In genomic region chr6:72389471-72389940, GRCm38 (mm10) we compare ENCODE assay signal across 8 mouse cellular contexts. TPM values are rescaled to one million over a fixed set of nuclear protein-coding genes. Genes with fewer than 3 reads are reported as not detected.
DNase-seq lines count a peak whose midpoint lies in the region; ATAC-seq and TF ChIP-seq lines count a peak whose summit lies in the region.

No protein-coding gene starts in this region.

- TF ChIP-seq CTCF in liver, embryonic 14.5 days (IDR thresholded peaks at IDR 0.05; ENCODE audit: low read depth): peak; percentile 16

- 7% methylated on average over 13 of the region's 13 CpGs for WGBS in heart, embryonic 14.5 days
- 2% methylated on average over 13 of the region's 13 CpGs for WGBS in liver, embryonic 14.5 days (ENCODE audit: insufficient replicate concordance)

- peaks cover 13 to 14% of the 10 kb centered on the region in 2 experiments; a peak in 3 of 4 replicates for H3K4me1 ChIP-seq in heart, embryonic 14.5 days (ENCODE audit: control insufficient read depth in 2 of 2, insufficient read depth in 2 of 2, low read length in 2 of 2)
- peaks cover 42 to 54% of the 10 kb centered on the region in 2 experiments for H3K4me1 ChIP-seq in liver, embryonic 14.5 days (replicated peaks; ENCODE audit: control insufficient read depth in 2 of 2, insufficient read depth in 2 of 2, low read length in 1 of 2)

- H3K4me3 ChIP-seq in heart, embryonic 14.5 days (ENCODE audit: control insufficient read depth in 1 of 2, insufficient read depth in 1 of 2, low read depth in 1 of 2, low read length in 2 of 2): peak overlapping the region; percentile 49 to 59
- peak overlapping the region; percentile 91 to 97 for H3K4me3 ChIP-seq in liver, embryonic 14.5 days (ENCODE audit: insufficient read depth in 1 of 2, low read depth in 2 of 2, low read length in 2 of 2)

- TF ChIP-seq EP300 in liver, embryonic 14.5 days (IDR thresholded peaks at IDR 0.05; ENCODE audit: low read depth): peak; percentile 94

- H3K9me3 ChIP-seq in heart, embryonic 14.5 days (ENCODE audit: control insufficient read depth, low read length): no peaks in the 10 kb centered on the region
- no peaks in the 10 kb centered on the region for H3K9me3 ChIP-seq in liver, embryonic 14.5 days (ENCODE audit: control insufficient read depth, low read length)

- H3K9ac ChIP-seq in heart, embryonic 14.5 days (ENCODE audit: low read length): peak overlapping the region; percentile 85
- peak overlapping the region; percentile 99 for H3K9ac ChIP-seq in liver, embryonic 14.5 days (replicated peaks)

- peaks cover 33% of the 10 kb centered on the region for H3K36me3 ChIP-seq in heart, embryonic 14.5 days (ENCODE audit: control insufficient read depth, insufficient read depth, low read length)
- H3K36me3 ChIP-seq in liver, embryonic 14.5 days (replicated peaks; ENCODE audit: control insufficient read depth, insufficient read depth, low read depth): peaks cover 33% of the 10 kb centered on the region

- intact Hi-C loops in heart, postnatal 10 days (cut with DNase I): no loop called here

- peak overlapping the region; percentile 74 for H3K4me2 ChIP-seq in heart, embryonic 14.5 days (ENCODE audit: low read length)
- H3K4me2 ChIP-seq in liver, embryonic 14.5 days (ENCODE audit: low read depth): peak overlapping the region; percentile 79

- H3K27ac ChIP-seq in heart, embryonic 14.5 days (replicated peaks in 1 of 2; ENCODE audit: control insufficient read depth in 1 of 2, insufficient read depth in 1 of 2, low read depth in 2 of 2, low read length in 2 of 2): peak overlapping the region; percentile 89 to 97
- peak overlapping the region; percentile 99 for H3K27ac ChIP-seq in liver, embryonic 14.5 days

- peak; percentile 19 for ATAC-seq in heart, embryonic 14.5 days (ENCODE audit: insufficient number of reproducible peaks, insufficient read depth, low FRiP score, low read depth)
- peak; percentile 88 to 91 for ATAC-seq in hematopoietic stem cell, adult 5-6 weeks (replicated peaks in 1 of 2; ENCODE audit: insufficient read depth in 1 of 2, low FRiP score in 2 of 2, low TSS enrichment in 1 of 2, low read depth in 1 of 2, poor library complexity in 2 of 2, severe bottlenecking in 2 of 2)
- ATAC-seq in liver, embryonic 14.5 days (ENCODE audit: insufficient read depth): peak; percentile 90

- H3K27me3 ChIP-seq in heart, embryonic 14.5 days (ENCODE audit: control insufficient read depth, insufficient read depth, low read length): no peaks in the 10 kb centered on the region
- H3K27me3 ChIP-seq in liver, embryonic 14.5 days (ENCODE audit: control insufficient read depth, insufficient read depth, low read length): no peaks in the 10 kb centered on the region

- no peak for DNase-seq in heart, postnatal 10 days
- DNase-seq in A20 (ENCODE audit: low read depth, low spot score): peak; percentile 66
- peak; percentile 35 for DNase-seq in ZHBTc4 (ENCODE audit: low read depth, low spot score)
- DNase-seq in liver, embryonic 14.5 days (ENCODE audit: low read depth in 3 of 3, low spot score in 3 of 3): peak; percentile 88 to 90 (median 89)
- peak; percentile 76 to 82 for DNase-seq in spleen, postnatal 36 days (ENCODE audit: low spot score in 2 of 2)
- no peak for DNase-seq in thymus, postnatal 10 days (ENCODE audit: low spot score in 2 of 2)

RNA-seq across cellular contexts. Expression of gene Vamp8, which starts 1.0 kb away (rescaled TPM):
- 154 and 157 TPM in 2 replicates for polyA plus RNA-seq in heart, embryonic 14.5 days (2014; fragmentation: Nextera tagmentation; extraction: Ambion mirVana)
- 100 to 1,000 TPM in 1 of 2 experiments, 10 to 100 TPM in 1; 95.9 to 102 TPM for total RNA-seq in heart, postnatal 10 days (2021)
- 270 and 419 TPM in 2 replicates for total RNA-seq in hematopoietic stem cell, adult 5-6 weeks (2017)
- polyA plus RNA-seq in liver, embryonic 14.5 days (2012; rRNA removed): 129 and 188 TPM in 2 replicates
- 266 and 276 TPM in 2 replicates for polyA plus RNA-seq in liver, embryonic 14.5 days (2014; fragmentation: Nextera tagmentation; extraction: Ambion mirVana)

RNA-seq across cellular contexts. Expression of gene Vamp5, which starts 9.2 kb away (rescaled TPM):
- polyA plus RNA-seq in heart, embryonic 14.5 days (2014; fragmentation: Nextera tagmentation; extraction: Ambion mirVana): 58.1 and 61.9 TPM in 2 replicates
- 10 to 100 TPM; 46.5 to 57.8 TPM for total RNA-seq in heart, postnatal 10 days (2021)
- 57.2 and 59.8 TPM in 2 replicates for total RNA-seq in hematopoietic stem cell, adult 5-6 weeks (2017)
- polyA plus RNA-seq in liver, embryonic 14.5 days (2012; rRNA removed): 72.5 and 80.0 TPM in 2 replicates
- 81.0 and 94.5 TPM in 2 replicates for polyA plus RNA-seq in liver, embryonic 14.5 days (2014; fragmentation: Nextera tagmentation; extraction: Ambion mirVana)

RNA-seq across cellular contexts. Expression of gene Rnf181, which starts 22.8 kb away (rescaled TPM):
- 88.3 and 89.0 TPM in 2 replicates for polyA plus RNA-seq in heart, embryonic 14.5 days (2014; fragmentation: Nextera tagmentation; extraction: Ambion mirVana)
- total RNA-seq in heart, postnatal 10 days (2021): 10 to 100 TPM; 45.6 to 51.5 TPM
- 55.9 and 56.8 TPM in 2 replicates for total RNA-seq in hematopoietic stem cell, adult 5-6 weeks (2017)
- polyA plus RNA-seq in liver, embryonic 14.5 days (2012; rRNA removed): 40.3 and 42.8 TPM in 2 replicates
- polyA plus RNA-seq in liver, embryonic 14.5 days (2014; fragmentation: Nextera tagmentation; extraction: Ambion mirVana): 68.0 and 75.4 TPM in 2 replicates

RNA-seq across cellular contexts. Expression of gene Ggcx, which starts 24.6 kb away (rescaled TPM):
- polyA plus RNA-seq in heart, embryonic 14.5 days (2014; fragmentation: Nextera tagmentation; extraction: Ambion mirVana): 24.1 and 26.3 TPM in 2 replicates
- 10 to 100 TPM; 24.5 to 27.7 TPM for total RNA-seq in heart, postnatal 10 days (2021)
- 9.4 and 9.8 TPM in 2 replicates for total RNA-seq in hematopoietic stem cell, adult 5-6 weeks (2017)
- 10.9 and 11.3 TPM in 2 replicates for polyA plus RNA-seq in liver, embryonic 14.5 days (2012; rRNA removed)
- polyA plus RNA-seq in liver, embryonic 14.5 days (2014; fragmentation: Nextera tagmentation; extraction: Ambion mirVana): 5.7 and 6.5 TPM in 2 replicates

RNA-seq across cellular contexts. Expression of gene Tmem150a, which starts 34.3 kb away (rescaled TPM):
- 14.4 and 16.4 TPM in 2 replicates for polyA plus RNA-seq in heart, embryonic 14.5 days (2014; fragmentation: Nextera tagmentation; extraction: Ambion mirVana)
- 10 to 100 TPM; 13.6 to 17.1 TPM for total RNA-seq in heart, postnatal 10 days (2021)
- total RNA-seq in hematopoietic stem cell, adult 5-6 weeks (2017): 1.1 and 1.2 TPM in 2 replicates
- 39.0 and 58.3 TPM in 2 replicates for polyA plus RNA-seq in liver, embryonic 14.5 days (2012; rRNA removed)
- polyA plus RNA-seq in liver, embryonic 14.5 days (2014; fragmentation: Nextera tagmentation; extraction: Ambion mirVana): 43.6 and 48.0 TPM in 2 replicates

Comparison
In these comparisons a context has a peak if more than half of its experiments do, and no peak if none do; other contexts are left out.
1. ATAC-seq: peak in every context shown above with its lines; median percentile 90 in liver, embryonic 14.5 days; 90 in hematopoietic stem cell, adult 5-6 weeks; 19 in heart, embryonic 14.5 days.
2. DNase-seq: peak in A20 (single experiment), ZHBTc4 (single experiment), liver, embryonic 14.5 days (3 of 3) and spleen, postnatal 36 days (2 of 2); none in heart, postnatal 10 days (0 of 2) and thymus, postnatal 10 days (0 of 2).